Comparison of ENCODE assay signal across 13 mouse cellular contexts in genomic region chr4:151138586-151138985, GRCm38 (mm10). TPM values are rescaled to one million over a fixed set of nuclear protein-coding genes. Genes with fewer than 3 reads are reported as not detected.
DNase-seq lines count a peak whose midpoint lies in the region; ATAC-seq and TF ChIP-seq lines count a peak whose summit lies in the region.
"Had no signal": no experiment of that assay in that cellular context is flagged by ENCODE, and none has a peak within 500 bp of the region (broad histone marks: within the 10 kb centered on the region; RNA-seq: fewer than 3 reads in every experiment).

No protein-coding gene starts in this region.

- no peaks in the 10 kb centered on the region for H3K36me3 ChIP-seq in heart, postnatal 0 days (replicated peaks; ENCODE audit: control insufficient read depth, insufficient read depth, low read length)
- no peaks in the 10 kb centered on the region for H3K36me3 ChIP-seq in forebrain, embryonic 15.5 days
- no peaks in the 10 kb centered on the region for H3K36me3 ChIP-seq in hindbrain, embryonic 16.5 days (ENCODE audit: control insufficient read depth, insufficient read depth, low read length)
- H3K36me3 ChIP-seq in neural tube, embryonic 15.5 days, result peaks cover under 1% of the 10 kb centered on the region; the same call in 1 of the 2 replicates
- H3K36me3 ChIP-seq: limb, embryonic 15.5 days had no signal

- no peak overlapping the region for H3K9ac ChIP-seq in heart, postnatal 0 days (replicated peaks; ENCODE audit: low read depth, low read length)
- peak overlapping the region; percentile 18 for H3K9ac ChIP-seq in forebrain, embryonic 15.5 days (replicated peaks)
- H3K9ac ChIP-seq in hindbrain, embryonic 16.5 days (ENCODE audit: low read depth, low read length), result peak overlapping the region; percentile 55
- H3K9ac ChIP-seq in neural tube, embryonic 15.5 days (replicated peaks), result peak overlapping the region; percentile 34
- H3K9ac ChIP-seq: limb, embryonic 15.5 days had no signal

- no peak for DNase-seq in heart, postnatal 0 days (ENCODE audit: low spot score)
- no peak for DNase-seq in heart, postnatal 25 days (ENCODE audit: low spot score)
- DNase-seq in adrenal gland, postnatal 25 days, result no peak
- DNase-seq in adrenal gland, adult 2 months, result no peak
- DNase-seq: gastrocnemius, postnatal 25 days; thymus, postnatal 4 days had no signal

- H3K4me2 ChIP-seq in heart, postnatal 0 days (ENCODE audit: low read depth, low read length), result 0 out of 2 replicates have a peak overlapping the region, but pooled peaks have one; percentile 5
- H3K4me2 ChIP-seq in forebrain, embryonic 15.5 days (replicated peaks), result peak overlapping the region; percentile 63; the same call in 1 of the 2 replicates
- H3K4me2 ChIP-seq in hindbrain, embryonic 16.5 days (ENCODE audit: low read length), result no peak overlapping the region
- peak overlapping the region; percentile 58 for H3K4me2 ChIP-seq in neural tube, embryonic 15.5 days

- H3K4me1 ChIP-seq in heart, postnatal 0 days (ENCODE audit: control insufficient read depth, insufficient read depth), result peaks cover 18% of the 10 kb centered on the region
- H3K4me1 ChIP-seq in forebrain, embryonic 15.5 days, result peaks cover 44% of the 10 kb centered on the region
- H3K4me1 ChIP-seq in hindbrain, embryonic 16.5 days (ENCODE audit: control insufficient read depth, insufficient read depth, low read depth, low read length), result peaks cover 41% of the 10 kb centered on the region
- H3K4me1 ChIP-seq in neural tube, embryonic 15.5 days, result peaks cover 48% of the 10 kb centered on the region

- ATAC-seq in heart, postnatal 0 days (ENCODE audit: insufficient read depth, low read depth), result no peak
- no peak for ATAC-seq in forebrain, embryonic 15.5 days (replicated peaks)
- no peak for ATAC-seq in hindbrain, embryonic 16.5 days
- ATAC-seq in neural tube, embryonic 15.5 days (ENCODE audit: low FRiP score), result no peak

- H3K4me3 ChIP-seq in heart, postnatal 0 days (ENCODE audit: low read depth, low read length), result no peak overlapping the region
- no peak overlapping the region; the same call in 1 of the 2 replicates for H3K4me3 ChIP-seq in forebrain, embryonic 15.5 days
- H3K4me3 ChIP-seq in hindbrain, embryonic 16.5 days (ENCODE audit: low read length), result no peak overlapping the region
- H3K4me3 ChIP-seq in neural tube, embryonic 15.5 days (replicated peaks), result peak overlapping the region; percentile 16; the same call in 1 of the 2 replicates
- H3K4me3 ChIP-seq: limb, embryonic 15.5 days had no signal

- no peak overlapping the region for H3K27ac ChIP-seq in heart, postnatal 0 days (ENCODE audit: low read depth)
- H3K27ac ChIP-seq in forebrain, embryonic 15.5 days (replicated peaks), result peak overlapping the region; percentile 95
- peak overlapping the region; percentile 96 for H3K27ac ChIP-seq in hindbrain, embryonic 16.5 days (ENCODE audit: low read depth, low read length)
- peak overlapping the region; percentile 97 for H3K27ac ChIP-seq in neural tube, embryonic 15.5 days (replicated peaks)
- H3K27ac ChIP-seq: limb, embryonic 15.5 days had no signal

- TF ChIP-seq EP300 in heart, postnatal 0 days (IDR thresholded peaks at IDR 0.05; ENCODE audit: low read depth), result no peak

- H3K27me3 ChIP-seq in heart, postnatal 0 days (ENCODE audit: control insufficient read depth, insufficient read depth, low read length), result peaks cover 6% of the 10 kb centered on the region
- H3K27me3 ChIP-seq in forebrain, embryonic 15.5 days, result no peaks in the 10 kb centered on the region
- no peaks in the 10 kb centered on the region for H3K27me3 ChIP-seq in hindbrain, embryonic 16.5 days (replicated peaks; ENCODE audit: control insufficient read depth, insufficient read depth, low read length)
- no peaks in the 10 kb centered on the region for H3K27me3 ChIP-seq in neural tube, embryonic 15.5 days (replicated peaks)

- H3K9me3 ChIP-seq in heart, postnatal 0 days (replicated peaks; ENCODE audit: control insufficient read depth, low read length), result no peaks in the 10 kb centered on the region
- no peaks in the 10 kb centered on the region for H3K9me3 ChIP-seq in forebrain, embryonic 15.5 days
- no peaks in the 10 kb centered on the region for H3K9me3 ChIP-seq in hindbrain, embryonic 16.5 days (ENCODE audit: control insufficient read depth, low read length)
- no peaks in the 10 kb centered on the region for H3K9me3 ChIP-seq in neural tube, embryonic 15.5 days (replicated peaks)
- H3K9me3 ChIP-seq: limb, embryonic 15.5 days had no signal

- TF ChIP-seq CTCF in heart, postnatal 0 days (IDR thresholded peaks at IDR 0.05; ENCODE audit: low read depth), result no peak

- intact Hi-C loops in heart, postnatal 25 days (cut with DNase I), result no loop called here

- WGBS in heart, postnatal 0 days, result 30% methylated on average over 2 of the region's 2 CpGs
- WGBS in forebrain, embryonic 15.5 days, result 13% methylated on average over 2 of the region's 2 CpGs
- whole genome bisulfite sequencing in hindbrain, embryonic 16.5 days, result 13% methylated on average over 2 of the region's 2 CpGs
- WGBS in neural tube, embryonic 15.5 days, result 25% methylated on average over 2 of the region's 2 CpGs

RNA-seq across cellular contexts. Expression of gene Gm13090, which starts 49.2 kb away (rescaled TPM):
- not detected in 2 replicates for total RNA-seq in heart, postnatal 0 days (2014; rRNA removed; ENCODE audit: low replicate concordance)
- 0.26 TPM in 1 of 2 replicates, not detected in the other for polyA plus RNA-seq in heart, postnatal 0 days (2015; fragmentation: Nextera tagmentation; extraction: Ambion mirVana)
- total RNA-seq in heart, postnatal 25 days (2021), result not detected
- polyA plus RNA-seq in forebrain, embryonic 15.5 days (2015; fragmentation: Nextera tagmentation; extraction: Ambion mirVana), result 0.24 TPM in 1 of 2 replicates, not detected in the other
- not detected in 2 replicates for polyA plus RNA-seq in hindbrain, embryonic 16.5 days (2015; fragmentation: Nextera tagmentation; extraction: Ambion mirVana)
- polyA plus RNA-seq in neural tube, embryonic 15.5 days (2015; fragmentation: Nextera tagmentation; extraction: Ambion mirVana), result 0.34 TPM in 1 of 2 replicates, not detected in the other
- total RNA-seq in adrenal gland, postnatal 25 days (2021), result not detected in 2 replicates
- not detected for total RNA-seq in adrenal gland, adult 2 months (2021)
- polyA plus RNA-seq in adrenal gland, adult 2 months (2012; rRNA removed), result not detected in 2 replicates
- total RNA-seq: common myeloid progenitor, adult 5-6 weeks; gastrocnemius, postnatal 25 days; layer of hippocampus, postnatal 14 days had no signal
- polyA plus RNA-seq: limb, embryonic 15.5 days; lung, embryonic 16.5 days had no signal
